39 mouse cellular contexts compared by ENCODE assay signal in genomic region chr13:33043542-33043941, GRCm38 (mm10). TPM values are rescaled to one million over a fixed set of nuclear protein-coding genes. Genes with fewer than 3 reads are reported as not detected.
"Had no signal": no experiment of that assay in that cellular context is flagged by ENCODE, and none has a peak within 500 bp of the region (broad histone marks: within the 10 kb centered on the region; RNA-seq: fewer than 3 reads in every experiment).

No protein-coding gene starts in this region.

- H3K9me3 ChIP-seq: heart, embryonic 10.5 days; heart, embryonic 15.5 days; hindbrain, embryonic 13.5 days; hindbrain, embryonic 15.5 days; intestine, embryonic 15.5 days; kidney, embryonic 15.5 days had no signal

- H3K4me3 ChIP-seq: heart, embryonic 10.5 days; heart, embryonic 12.5 days; heart, embryonic 13.5 days; heart, embryonic 15.5 days; hindbrain, embryonic 10.5 days; hindbrain, embryonic 12.5 days; hindbrain, embryonic 13.5 days; hindbrain, embryonic 15.5 days; intestine, embryonic 15.5 days; kidney, embryonic 15.5 days; layer of hippocampus, adult 2 months had no signal

- H3K27me3 ChIP-seq: heart, embryonic 12.5 days; heart, embryonic 13.5 days; heart, embryonic 15.5 days; hindbrain, embryonic 12.5 days; hindbrain, embryonic 13.5 days; hindbrain, embryonic 15.5 days; intestine, embryonic 15.5 days; kidney, embryonic 15.5 days had no signal

- ATAC-seq: hindbrain, embryonic 16.5 days; hindbrain, postnatal 0 days; inflammation-experienced regulatory T-cells, adult 6 months; intestine, embryonic 15.5 days; intestine, embryonic 16.5 days; intestine, postnatal 0 days had no signal

- H3K4me2 ChIP-seq: heart, embryonic 11.5 days; heart, embryonic 12.5 days; heart, embryonic 13.5 days; heart, embryonic 15.5 days; hindbrain, embryonic 12.5 days; hindbrain, embryonic 13.5 days; hindbrain, embryonic 14.5 days; hindbrain, embryonic 15.5 days; intestine, embryonic 15.5 days; kidney, embryonic 15.5 days had no signal

- H3K27ac ChIP-seq: heart, embryonic 10.5 days; heart, embryonic 13.5 days; heart, embryonic 15.5 days; hindbrain, embryonic 10.5 days; hindbrain, embryonic 12.5 days; hindbrain, embryonic 13.5 days; hindbrain, embryonic 14.5 days; hindbrain, embryonic 15.5 days; hindbrain, postnatal 0 days; intestine, embryonic 15.5 days; kidney, embryonic 15.5 days; kidney, postnatal 0 days; layer of hippocampus, adult 2 months had no signal

- H3K9ac ChIP-seq: heart, embryonic 12.5 days; heart, embryonic 13.5 days; heart, embryonic 15.5 days; hindbrain, embryonic 12.5 days; hindbrain, embryonic 13.5 days; hindbrain, embryonic 14.5 days; hindbrain, embryonic 15.5 days; intestine, embryonic 15.5 days; kidney, embryonic 15.5 days had no signal

- H3K4me1 ChIP-seq: heart, embryonic 10.5 days; heart, embryonic 12.5 days; heart, embryonic 13.5 days; heart, embryonic 15.5 days; hindbrain, embryonic 10.5 days; hindbrain, embryonic 12.5 days; hindbrain, embryonic 13.5 days; hindbrain, embryonic 15.5 days; intestine, embryonic 15.5 days; kidney, embryonic 15.5 days had no signal

- DNase-seq: heart, postnatal 10 days; heart, postnatal 14 days; heart, postnatal 36 days; heart, postnatal 4 days; kidney, adult 11 months; kidney, adult 18-20 months; kidney, adult 2 months; kidney, adult 8-10 months; kidney, adult 9 months; kidney, postnatal 10 days; kidney, postnatal 14 days; kidney, postnatal 25 days; kidney, postnatal 36 days; kidney, postnatal 4 days; layer of hippocampus, adult 9-11 months; layer of hippocampus, postnatal 36 days had no signal

- H3K36me3 ChIP-seq: heart, embryonic 10.5 days; heart, embryonic 12.5 days; heart, embryonic 13.5 days; heart, embryonic 15.5 days; hindbrain, embryonic 10.5 days; hindbrain, embryonic 12.5 days; hindbrain, embryonic 13.5 days; hindbrain, embryonic 15.5 days; intestine, embryonic 15.5 days; kidney, embryonic 15.5 days had no signal

RNA-seq across cellular contexts. Expression of gene Serpinb9b, which starts 16.3 kb away (rescaled TPM):
- polyA plus RNA-seq: kidney, embryonic 14.5 days; kidney, embryonic 16.5 days had no signal

RNA-seq across cellular contexts. Expression of gene Serpinb1b, which starts 34.8 kb away (rescaled TPM):
- polyA plus RNA-seq: heart, embryonic 10.5 days; heart, embryonic 11.5 days; heart, embryonic 12.5 days; heart, embryonic 13.5 days; heart, postnatal 0 days; intestine, embryonic 14.5 days; kidney, adult 2 months; kidney, embryonic 14.5 days; kidney, embryonic 15.5 days; kidney, embryonic 16.5 days; kidney, postnatal 0 days had no signal
